Mouse (Mus musculus) heart, postnatal 0 days (tissue): ENCODE data around the gene Clec16a. TPM values are rescaled to one million over a fixed set of nuclear protein-coding genes. Genes with fewer than 3 reads are reported as not detected.

Experiments
- ATAC-seq: fragments of 200-750 bp; cut with Nextera tagmentation; 2 replicates; pipeline ENCODE4 v1.8.0; 2017; ENCODE audit warnings: low read depth, moderate number of reproducible peaks, moderate library complexity; ENCODE audit not compliant: insufficient read depth
- DNase-seq: peaks from one replicate; pipeline ENCODE4 v3.0.0-alpha.2; 2016; ENCODE audit warnings: low spot score
- H3K27ac ChIP-seq: fragments of 300-500 bp; sonication (generic); 2 replicates; pipeline ENCODE4 v1.5.1; 2014; ENCODE audit warnings: low read depth, mild to moderate bottlenecking
- H3K27me3 ChIP-seq: fragments of 300-500 bp; sonication (generic); 2 replicates; pipeline ENCODE4 v1.6.1; 2014; ENCODE audit warnings: low read length, mixed read lengths; ENCODE audit not compliant: control insufficient read depth, insufficient read depth
- H3K36me3 ChIP-seq: fragments of 300-500 bp; sonication (generic); replicated peaks from 2 replicates; pipeline ENCODE4 v1.6.1; 2014; ENCODE audit warnings: low read length, mixed read lengths; ENCODE audit not compliant: control insufficient read depth, insufficient read depth
- H3K4me1 ChIP-seq: fragments of 300-500 bp; sonication (generic); 2 replicates; pipeline ENCODE4 v1.6.1; 2014; ENCODE audit warnings: antibody characterized with exemption; ENCODE audit not compliant: control insufficient read depth, insufficient read depth
- H3K4me2 ChIP-seq: fragments of 300-500 bp; sonication (generic); 2 replicates; pipeline ENCODE4 v1.6.1; 2014; ENCODE audit warnings: low read depth, mild to moderate bottlenecking, low read length, moderate library complexity
- H3K4me3 ChIP-seq: fragments of 300-500 bp; sonication (generic); 2 replicates; pipeline ENCODE4 v1.5.1; 2014; ENCODE audit warnings: low read depth, low read length
- H3K9ac ChIP-seq: fragments of 300-500 bp; sonication (generic); replicated peaks from 2 replicates; pipeline ENCODE4 v1.6.1; 2014; ENCODE audit warnings: low read depth, low read length, mixed read lengths
- H3K9me3 ChIP-seq: fragments of 300-500 bp; sonication (generic); replicated peaks from 2 replicates; pipeline ENCODE4 v1.6.1; 2016; ENCODE audit warnings: low read length; ENCODE audit not compliant: control insufficient read depth
- CTCF ChIP-seq: IDR thresholded peaks from 2 replicates; pipeline ENCODE4 v1.5.1; 2016; ENCODE audit warnings: antibody characterized with exemption, control low read depth, low read depth
- EP300 ChIP-seq: IDR thresholded peaks from 2 replicates; pipeline ENCODE4 v1.6.1; 2016; ENCODE audit warnings: antibody characterized with exemption, low read depth
- WGBS: fragments of 180-500 bp; shearing (Covaris S2); extraction: QIAGEN DNeasy Blood & Tissue Kit; methylation state at CpG from one replicate; pipeline ENCODE4 v1.1.7; 2014; 5-methylcytosine and 5-hydroxymethylcytosine counted together
- polyA plus RNA-seq: library from polyadenylated mRNA; unstranded; fragments of >200 nt; fragmentation: Nextera tagmentation; extraction: Ambion mirVana; gene quantifications from 2 replicates; pipeline ENCODE4 v1.2.1, GENCODE M21; 2015
- total RNA-seq: library from RNA; depleted of rRNA; stranded (reverse); fragments of >200 nt; gene quantifications from 2 replicates; pipeline ENCODE4 v1.2.3, GENCODE M21; 2014; ENCODE audit warnings: low replicate concordance

Clec16a gene
- total and polyA plus RNA-seq, 2 experiments from 2014 or later, result 37.7 to 39.6 TPM

GRCm38 (mm10) chr16:10503058-10503457 lies 42.1 kb upstream of the Clec16a start:
- WGBS, result 60% methylated on average over 2 of the region's 2 CpGs
- DNase-seq (no peak), ATAC-seq (no peak)
- 0 out of 2 replicates have a peak, but pooled peaks cover 9% of the 10 kb centered on the region for H3K27me3 ChIP-seq
- no peak overlapping the region for H3K4me3 ChIP-seq
- H3K9me3 ChIP-seq, result no peaks in the 10 kb centered on the region
- no peak overlapping the region for H3K4me2 ChIP-seq
- no peak for TF ChIP-seq EP300
- no peak for TF ChIP-seq CTCF
- 0 out of 2 replicates have a peak, but pooled peaks cover 4% of the 10 kb centered on the region for H3K4me1 ChIP-seq
- no peak overlapping the region for H3K9ac ChIP-seq
- H3K27ac ChIP-seq, result no peak overlapping the region
- no peaks in the 10 kb centered on the region for H3K36me3 ChIP-seq

- Histone ChIP-seq H3K9ac (no peak overlapping the region), H3K27ac (no peak overlapping the region), H3K4me3 (no peak overlapping the region), H3K27me3 (0 out of 2 replicates have a peak, but pooled peaks cover 8% of the 10 kb centered on the region), H3K4me2 (no peak overlapping the region), H3K36me3 (no peaks in the 10 kb centered on the region), H3K4me1 (no peaks in the 10 kb centered on the region), H3K9me3 (no peaks in the 10 kb centered on the region)
- WGBS, result 74% methylated on average over 4 of the region's 4 CpGs
- no peak for DNase-seq
- TF ChIP-seq EP300 (no peak), CTCF (no peak)
- no peak for ATAC-seq
Measured at GRCm38 (mm10) chr16:10507445-10507844, 37.7 kb upstream of the Clec16a start.

GRCm38 (mm10) chr16:10508691-10509090 lies 36.4 kb upstream of the Clec16a start:
- TF ChIP-seq EP300 (no peak), CTCF (no peak)
- 62% methylated on average over 6 of the region's 6 CpGs for WGBS
- Histone ChIP-seq H3K4me1 (no peaks in the 10 kb centered on the region), H3K36me3 (no peaks in the 10 kb centered on the region), H3K9me3 (no peaks in the 10 kb centered on the region), H3K27ac (no peak overlapping the region), H3K4me3 (no peak overlapping the region), H3K9ac (no peak overlapping the region), H3K27me3 (0 out of 2 replicates have a peak, but pooled peaks cover 3% of the 10 kb centered on the region), H3K4me2 (no peak overlapping the region)
- no peak for DNase-seq
- no peak for ATAC-seq

GRCm38 (mm10) chr16:10510477-10511133 lies 34.5 kb upstream of the Clec16a start:
- Histone ChIP-seq H3K9me3 (no peaks in the 10 kb centered on the region), H3K27me3 (0 out of 2 replicates have a peak, but pooled peaks cover 3% of the 10 kb centered on the region), H3K9ac (no peak overlapping the region), H3K36me3 (no peaks in the 10 kb centered on the region), H3K4me1 (no peaks in the 10 kb centered on the region), H3K27ac (no peak overlapping the region), H3K4me3 (no peak overlapping the region), H3K4me2 (no peak overlapping the region)
- DNase-seq (no peak), ATAC-seq (peak; percentile 26; the same call in 1 of the 2 replicates)
- TF ChIP-seq CTCF, result peak; percentile 8; the same call in 1 of the 2 replicates
- no peak for TF ChIP-seq EP300
- 36% methylated on average over 14 of the region's 14 CpGs for WGBS

GRCm38 (mm10) chr16:10511134-10511520 lies 34.0 kb upstream of the Clec16a start:
- no peak overlapping the region for H3K27ac ChIP-seq
- no peaks in the 10 kb centered on the region for H3K36me3 ChIP-seq
- TF ChIP-seq EP300 (no peak), CTCF (no peak)
- no peak overlapping the region for H3K4me2 ChIP-seq
- WGBS, result 73% methylated on average over 12 of the region's 12 CpGs
- H3K27me3 ChIP-seq, result 0 out of 2 replicates have a peak, but pooled peaks cover 3% of the 10 kb centered on the region
- H3K9ac ChIP-seq, result no peak overlapping the region
- H3K4me3 ChIP-seq, result no peak overlapping the region
- DNase-seq (no peak), ATAC-seq (no peak)
- no peaks in the 10 kb centered on the region for H3K9me3 ChIP-seq
- no peaks in the 10 kb centered on the region for H3K4me1 ChIP-seq
